Mouse (Mus musculus) heart, adult 2 months (tissue): ENCODE data around the gene Fam222b. TPM values are rescaled to one million over a fixed set of nuclear protein-coding genes. Genes with fewer than 3 reads are reported as not detected.
A peak's percentile ranks its signal among the peaks of the same experiment; 100 is the strongest.

Experiments used
- DNase-seq, 2 experiments: peaks; one replicate each; pipeline ENCODE4 v3.0.0; 2021
- H3K27ac ChIP-seq: fragments of 200-600 bp; 2 replicates; pipeline ENCODE4 v1.8.1; 2022
- H3K27me3 ChIP-seq: fragments of 200-500 bp; 2 replicates; pipeline ENCODE4 v1.6.1; 2012; ENCODE audit warnings: mild to moderate bottlenecking, low read length, inconsistent platforms, mixed read lengths; ENCODE audit not compliant: control insufficient read depth, insufficient read depth
- H3K36me3 ChIP-seq: fragments of 200-500 bp; 2 replicates; pipeline ENCODE4 v1.6.1; 2012; ENCODE audit warnings: low read length, inconsistent platforms; ENCODE audit not compliant: control insufficient read depth, insufficient read depth
- H3K4me1 ChIP-seq: fragments of 200-500 bp; 2 replicates; pipeline ENCODE4 v1.6.1; 2011; ENCODE audit warnings: low read length; ENCODE audit not compliant: control insufficient read depth, insufficient read depth
- H3K4me3 ChIP-seq: fragments of 200-600 bp; 2 replicates; pipeline ENCODE4 v1.8.1; 2022
- H3K79me2 ChIP-seq: fragments of 200-500 bp; replicated peaks from 2 replicates; pipeline ENCODE4 v1.6.1; 2012; ENCODE audit warnings: mild to moderate bottlenecking, inconsistent platforms, low read length, moderate library complexity, mixed read lengths; ENCODE audit not compliant: control insufficient read depth, insufficient read depth
- H3K9ac ChIP-seq: fragments of 200-500 bp; 2 replicates; pipeline ENCODE4 v1.6.1; 2012; ENCODE audit warnings: low read depth, mild to moderate bottlenecking, control low read depth, inconsistent platforms, low read length, mixed read lengths
- CTCF ChIP-seq: fragments of 200-600 bp; IDR thresholded peaks from 2 replicates; pipeline ENCODE4 v1.8.1; 2022; ENCODE audit warnings: antibody characterized with exemption, mild to moderate bottlenecking, moderate library complexity
- EP300 ChIP-seq: fragments of 200-500 bp; IDR thresholded peaks from 2 replicates; pipeline ENCODE4 v1.6.1; 2011; ENCODE audit warnings: low read depth, low read length, control low read depth; ENCODE audit not compliant: insufficient read depth
- POLR2A ChIP-seq: fragments of 200-500 bp; IDR thresholded peaks from 2 replicates; pipeline ENCODE4 v1.6.1; 2011; ENCODE audit warnings: mild to moderate bottlenecking, low read depth, low read length, control low read depth; ENCODE audit not compliant: insufficient read depth
- WGBS: fragments of 180-500 bp; shearing (Covaris S2); methylation state at CpG from one replicate; pipeline ENCODE4 v1.1.7; 2018; 5-methylcytosine and 5-hydroxymethylcytosine counted together
- intact Hi-C: fragments of 180-260 bp; cut with DNase I; formaldehyde crosslinking; loops from one replicate; pipeline ENCODE4 v1.15.1; 2025
- polyA plus RNA-seq: library from polyadenylated mRNA; depleted of rRNA; stranded (reverse); fragments of >200 nt; gene quantifications from 2 replicates; pipeline ENCODE4 v1.2.3, GENCODE M21; 2012
- total RNA-seq, 2 experiments: library from RNA; stranded (reverse); gene quantifications; 2 replicates each; pipeline ENCODE4 v1.2.3; 2021

Gene Fam222b
- total and polyA plus RNA-seq, 3 experiments: 10.4 to 12.6 (median 11.4) TPM

- Histone ChIP-seq H3K4me3 (no peak overlapping the region), H3K36me3 (no peaks in the 10 kb centered on the region), H3K4me1 (peaks cover 3% of the 10 kb centered on the region; the same call in 1 of the 2 replicates), H3K27ac (no peak overlapping the region), H3K79me2 (no peaks in the 10 kb centered on the region), H3K9ac (no peak overlapping the region), H3K27me3 (no peaks in the 10 kb centered on the region)
- 34% methylated on average over 4 of the region's 4 CpGs for WGBS
- no peak for TF ChIP-seq CTCF
- no peak for TF ChIP-seq POLR2A
- TF ChIP-seq EP300: no peak
- no peak for DNase-seq
- intact Hi-C loops: no loop called here
These were observed 67.5 kb downstream of the Fam222b start for GRCm38 (mm10) chr11:78161968-78162367.

GRCm38 (mm10) chr11:78162504-78162903 lies 68.0 kb downstream of the Fam222b start:
- no peak overlapping the region for H3K27ac ChIP-seq

GRCm38 (mm10) chr11:78163045-78163444 lies 68.6 kb downstream of the Fam222b start:
- no peak overlapping the region for H3K9ac ChIP-seq
- H3K4me3 ChIP-seq: no peak overlapping the region
- TF ChIP-seq CTCF (no peak), POLR2A (no peak), EP300 (no peak)
- 80% methylated on average over 2 of the region's 2 CpGs for WGBS
- intact Hi-C loops: no loop called here
- DNase-seq: no peak
- H3K36me3 ChIP-seq: no peaks in the 10 kb centered on the region
- no peaks in the 10 kb centered on the region for H3K79me2 ChIP-seq
- no peaks in the 10 kb centered on the region for H3K27me3 ChIP-seq
- H3K27ac ChIP-seq: no peak overlapping the region; the same call in 1 of the 2 replicates
- H3K4me1 ChIP-seq: peaks cover 3% of the 10 kb centered on the region; the same call in 1 of the 2 replicates

More at GRCm38 (mm10) chr11:78162504-78162903, 68.0 kb downstream of the Fam222b start:
- Histone ChIP-seq H3K9ac (no peak overlapping the region), H3K36me3 (no peaks in the 10 kb centered on the region), H3K27me3 (no peaks in the 10 kb centered on the region), H3K79me2 (no peaks in the 10 kb centered on the region), H3K4me3 (no peak overlapping the region), H3K4me1 (peaks cover 3% of the 10 kb centered on the region; the same call in 1 of the 2 replicates)
- intact Hi-C loops: no loop called here
- TF ChIP-seq POLR2A (no peak), CTCF (no peak), EP300 (no peak)
- 50% methylated on average over 6 of the region's 6 CpGs for WGBS
- no peak for DNase-seq

GRCm38 (mm10) chr11:78163681-78164603 lies 69.5 kb downstream of the Fam222b start:
- Histone ChIP-seq H3K36me3 (no peaks in the 10 kb centered on the region), H3K27ac (peak overlapping the region; percentile 84), H3K9ac (peak overlapping the region; percentile 86), H3K27me3 (no peaks in the 10 kb centered on the region), H3K4me1 (peaks cover 3% of the 10 kb centered on the region; the same call in 1 of the 2 replicates), H3K79me2 (no peaks in the 10 kb centered on the region), H3K4me3 (peak overlapping the region; percentile 95)
- TF ChIP-seq CTCF: no peak
- TF ChIP-seq EP300: no peak
- peak; percentile 14; the same call in 1 of the 2 replicates for TF ChIP-seq POLR2A
- WGBS: 8% methylated on average over 22 of the region's 22 CpGs
- DNase-seq: peak; percentile 64 to 66
- intact Hi-C loops: loop anchor here (2.0 kb wide), 1 partner anchor 83 kb away; the partner anchor contains the start of gene Eral1

- TF ChIP-seq CTCF: no peak
- no peak for TF ChIP-seq EP300
- TF ChIP-seq POLR2A: no peak
- WGBS: 5% methylated on average over 14 of the region's 14 CpGs
- Histone ChIP-seq H3K9ac (peak overlapping the region; percentile 86), H3K4me3 (peak overlapping the region; percentile 95), H3K27ac (peak overlapping the region; percentile 84), H3K79me2 (no peaks in the 10 kb centered on the region), H3K27me3 (no peaks in the 10 kb centered on the region), H3K4me1 (peaks cover 3% of the 10 kb centered on the region; the same call in 1 of the 2 replicates), H3K36me3 (no peaks in the 10 kb centered on the region)
- intact Hi-C loops: loop anchor here (2.0 kb wide), 1 partner anchor 84 kb away; the partner anchor contains the start of gene Eral1
- DNase-seq: no peak
These were observed 70.1 kb downstream of the Fam222b start for GRCm38 (mm10) chr11:78164604-78164923.
